8 mouse cellular contexts compared by ENCODE assay signal in the genomic region with DNA sequence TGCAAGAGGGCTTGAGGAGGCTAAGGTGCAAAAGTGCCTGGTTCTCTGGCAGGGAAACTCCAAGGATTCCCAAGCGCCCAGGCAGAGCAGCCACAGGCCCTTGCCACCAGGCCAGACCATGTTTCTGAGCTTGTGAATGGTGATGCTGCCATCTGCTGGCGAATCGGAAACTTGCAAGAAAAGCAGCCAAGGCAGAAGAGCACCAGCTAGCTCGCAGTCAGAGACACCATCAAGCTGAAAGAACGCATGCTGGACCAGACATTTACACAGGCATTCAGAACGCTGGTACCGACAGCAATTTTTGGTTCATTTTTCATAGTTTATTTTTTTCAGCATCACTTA. TPM values are rescaled to one million over a fixed set of nuclear protein-coding genes. Genes with fewer than 3 reads are reported as not detected.
DNase-seq lines count a peak whose midpoint lies in the region; ATAC-seq and TF ChIP-seq lines count a peak whose summit lies in the region.

No protein-coding gene starts in this region.

- no peaks in the 10 kb centered on the region for H3K9me3 ChIP-seq in hindbrain, embryonic 16.5 days (ENCODE audit: control insufficient read depth, low read length)

- peak; percentile 96 for TF ChIP-seq CTCF in Patski (IDR thresholded peaks at IDR 0.05)

- CTCF ChIA-PET in Patski (lab: Charles Lee): interaction anchor here (0.6 to 3.0 kb wide), 18 partner anchors 8 to 378 kb away, joined by 3 to 18 read pairs (median 4); a partner anchor contains a TSS

- H3K27ac ChIP-seq in hindbrain, embryonic 16.5 days (ENCODE audit: low read depth, low read length): no peak overlapping the region

- peaks cover 11% of the 10 kb centered on the region for H3K36me3 ChIP-seq in hindbrain, embryonic 16.5 days (ENCODE audit: control insufficient read depth, insufficient read depth, low read length)

- H3K4me2 ChIP-seq in hindbrain, embryonic 16.5 days (ENCODE audit: low read length): no peak overlapping the region

- H3K4me3 ChIP-seq in hindbrain, embryonic 16.5 days (ENCODE audit: low read length): no peak overlapping the region

- no peak overlapping the region for H3K9ac ChIP-seq in hindbrain, embryonic 16.5 days (ENCODE audit: low read depth, low read length)

- H3K27me3 ChIP-seq in Patski: no peaks in the 10 kb centered on the region
- H3K27me3 ChIP-seq in hindbrain, embryonic 16.5 days (replicated peaks; ENCODE audit: control insufficient read depth, insufficient read depth, low read length): no peaks in the 10 kb centered on the region

- H3K4me1 ChIP-seq in hindbrain, embryonic 16.5 days (ENCODE audit: control insufficient read depth, insufficient read depth, low read depth, low read length): no peaks in the 10 kb centered on the region

- 19% methylated on average over 7 of the region's 7 CpGs for WGBS in hindbrain, embryonic 16.5 days

- POLR2A ChIA-PET in Patski (lab: Charles Lee): no interaction called here

- in situ Hi-C loops in Patski (cut with MboI; ENCODE audit: low pct_unique_long_range_greater_than_20kb): loop anchor here (25.0 kb wide), 1 partner anchor 285 kb away; no protein-coding TSS in a partner anchor

- DNase-seq in Patski (ENCODE audit: low read depth, low spot score): peak; percentile 46
- DNase-seq in cerebellum, adult 9-10 months: peak; percentile 87
- DNase-seq in frontal cortex, adult 2 months (ENCODE audit: extremely low spot score in 1 of 2, low spot score in 1 of 2): peak; percentile 80 to 96
- DNase-seq in left cerebral cortex, adult 11 months (ENCODE audit: low spot score): peak; percentile 78
- peak; percentile 89 for DNase-seq in mesoderm, embryonic 11.5 days (ENCODE audit: low read depth, low spot score)
- DNase-seq in right cerebral cortex, postnatal 36 days (ENCODE audit: low spot score in 2 of 2): peak; percentile 74 to 75
- DNase-seq in urinary bladder, postnatal 4 days (ENCODE audit: low spot score in 2 of 2): peak; percentile 61 to 82

- ATAC-seq in Patski: peak; percentile 76
- ATAC-seq in hindbrain, embryonic 16.5 days: peak; percentile 80

RNA-seq across cellular contexts. Expression of a gene that starts 22.8 kb away (rescaled TPM):
- polyA plus RNA-seq in Patski (2021): 11.9 TPM
- polyA plus RNA-seq in frontal cortex, adult 2 months (2012; rRNA removed): 19.6 and 20.9 TPM in 2 replicates
- polyA plus RNA-seq in hindbrain, embryonic 16.5 days (2015; fragmentation: Nextera tagmentation; extraction: Ambion mirVana): 16.9 and 17.9 TPM in 2 replicates

RNA-seq across cellular contexts. Expression of a gene that starts 22.8 kb away (rescaled TPM):
- 36.6 TPM for polyA plus RNA-seq in Patski (2021)
- 17.7 and 18.4 TPM in 2 replicates for polyA plus RNA-seq in frontal cortex, adult 2 months (2012; rRNA removed)
- polyA plus RNA-seq in hindbrain, embryonic 16.5 days (2015; fragmentation: Nextera tagmentation; extraction: Ambion mirVana): 36.7 and 37.9 TPM in 2 replicates

RNA-seq across cellular contexts. Expression of a gene that starts 37.7 kb away (rescaled TPM):
- polyA plus RNA-seq in Patski (2021): 12.7 TPM
- 342 and 360 TPM in 2 replicates for polyA plus RNA-seq in frontal cortex, adult 2 months (2012; rRNA removed)
- 1,495 and 1,654 TPM in 2 replicates for polyA plus RNA-seq in hindbrain, embryonic 16.5 days (2015; fragmentation: Nextera tagmentation; extraction: Ambion mirVana)

Comparison
In these comparisons a context has a peak if more than half of its experiments do, and no peak if none do; other contexts are left out.
1. RNA of a gene that starts 37.7 kb away (polyA plus RNA-seq): 1,495 to 1,654 TPM in hindbrain, embryonic 16.5 days and 342 to 360 TPM in frontal cortex, adult 2 months; 12.7 TPM in Patski (single experiment); every median in the first group is over 10 times any median in the second.
2. Peak in every context shown above with its lines, with median percentiles within 50 percentile points of each other: DNase-seq.